Mouse (Mus musculus) intestine, postnatal 0 days (tissue): ENCODE data around the gene Irf2bp1. TPM values are rescaled to one million over a fixed set of nuclear protein-coding genes. Genes with fewer than 3 reads are reported as not detected.

Source experiments
- ATAC-seq: fragments of 200-750 bp; cut with Nextera tagmentation; 2 replicates; pipeline ENCODE4 v1.8.0; 2017; ENCODE audit warnings: mild to moderate bottlenecking, moderate TSS enrichment, moderate library complexity
- H3K27ac ChIP-seq: fragments of 300-500 bp; sonication (generic); 2 replicates; pipeline ENCODE4 v1.5.1; 2014; ENCODE audit warnings: mild to moderate bottlenecking, low read depth, low read length, moderate library complexity
- H3K27me3 ChIP-seq: fragments of 300-500 bp; sonication (generic); replicated peaks from 2 replicates; pipeline ENCODE4 v1.6.1; 2014; ENCODE audit warnings: low read length, mixed read lengths; ENCODE audit not compliant: control insufficient read depth, insufficient read depth
- H3K36me3 ChIP-seq: fragments of 300-500 bp; sonication (generic); 2 replicates; pipeline ENCODE4 v1.6.1; 2014; ENCODE audit warnings: mild to moderate bottlenecking, moderate library complexity; ENCODE audit not compliant: control insufficient read depth, insufficient read depth
- H3K4me1 ChIP-seq: fragments of 300-500 bp; sonication (generic); replicated peaks from 2 replicates; pipeline ENCODE4 v1.6.1; 2014; ENCODE audit warnings: antibody characterized with exemption, low read length, mixed read lengths; ENCODE audit not compliant: control insufficient read depth, insufficient read depth
- H3K4me2 ChIP-seq: fragments of 300-500 bp; sonication (generic); replicated peaks from 2 replicates; pipeline ENCODE4 v1.6.1; 2014; ENCODE audit warnings: low read depth, mild to moderate bottlenecking, moderate library complexity
- H3K4me3 ChIP-seq: fragments of 300-500 bp; sonication (generic); 2 replicates; pipeline ENCODE4 v1.5.1; 2014; ENCODE audit warnings: low read depth, low read length
- H3K9ac ChIP-seq: fragments of 300-500 bp; sonication (generic); 2 replicates; pipeline ENCODE4 v1.6.1; 2014; ENCODE audit warnings: mild to moderate bottlenecking, low read depth, low read length
- H3K9me3 ChIP-seq: fragments of 300-500 bp; sonication (generic); 2 replicates; pipeline ENCODE4 v1.6.1; 2016; ENCODE audit warnings: mixed run types; ENCODE audit not compliant: control insufficient read depth
- CTCF ChIP-seq: sonication (generic); IDR thresholded peaks from 2 replicates; pipeline ENCODE4 v1.5.1; 2016; ENCODE audit warnings: low read depth, mild to moderate bottlenecking, control low read depth, antibody characterized with exemption, moderate library complexity
- WGBS: fragments of 180-500 bp; shearing (Covaris S2); extraction: QIAGEN DNeasy Blood & Tissue Kit; methylation state at CpG from one replicate; pipeline ENCODE4 v1.1.7; 2014; 5-methylcytosine and 5-hydroxymethylcytosine counted together
- polyA plus RNA-seq: library from polyadenylated mRNA; unstranded; fragments of >200 nt; fragmentation: Nextera tagmentation; extraction: Ambion mirVana; gene quantifications from 2 replicates; pipeline ENCODE4 v1.2.1, GENCODE M21; 2015

The Irf2bp1 gene
- polyA plus RNA-seq, 1 experiment from 2014 or later, result 11.4 TPM

- Histone ChIP-seq H3K27ac (no peak overlapping the region), H3K9me3 (no peaks in the 10 kb centered on the region), H3K9ac (no peak overlapping the region), H3K4me3 (no peak overlapping the region), H3K36me3 (peaks cover 37% of the 10 kb centered on the region), H3K4me1 (no peaks in the 10 kb centered on the region), H3K4me2 (no peak overlapping the region), H3K27me3 (no peaks in the 10 kb centered on the region)
- ATAC-seq, result no peak
- TF ChIP-seq CTCF, result no peak
- WGBS, result 77% methylated on average over 9 of the region's 9 CpGs
These were observed 50.9 kb downstream of the Irf2bp1 start for GRCm38 (mm10) chr7:19054777-19055076.

GRCm38 (mm10) chr7:19055108-19055507 lies 51.3 kb downstream of the Irf2bp1 start:
- Histone ChIP-seq H3K9ac (no peak overlapping the region), H3K9me3 (no peaks in the 10 kb centered on the region), H3K4me3 (no peak overlapping the region), H3K27me3 (no peaks in the 10 kb centered on the region), H3K4me1 (no peaks in the 10 kb centered on the region), H3K4me2 (no peak overlapping the region), H3K36me3 (peaks cover 33% of the 10 kb centered on the region), H3K27ac (no peak overlapping the region)
- ATAC-seq, result no peak
- no peak for TF ChIP-seq CTCF
- 92% methylated on average over 8 of the region's 8 CpGs for WGBS

Other genes starting within 250 kb of the Irf2bp1 start
- not detected in 2 replicates for gene Psg19, start 205.5 kb upstream of the Irf2bp1 start, polyA plus RNA-seq
- not detected in 2 replicates for gene Psg17, start 182.4 kb upstream of the Irf2bp1 start, polyA plus RNA-seq
- 0.72 and 1.4 TPM in 2 replicates for gene Mill2, start 164.1 kb upstream of the Irf2bp1 start, polyA plus RNA-seq
- 141 and 155 TPM in 2 replicates for gene Pglyrp1, start 132.7 kb upstream of the Irf2bp1 start, polyA plus RNA-seq
- gene Ccdc61, start 93.6 kb upstream of the Irf2bp1 start, polyA plus RNA-seq, result 13.5 and 15.1 TPM in 2 replicates
- 0.18 and 0.24 TPM in 2 replicates for gene Nova2, start 78.2 kb upstream of the Irf2bp1 start, polyA plus RNA-seq
- gene Nanos2, start 16.6 kb upstream of the Irf2bp1 start, polyA plus RNA-seq, result not detected in 2 replicates
- gene Mypop, start 12.8 kb upstream of the Irf2bp1 start, polyA plus RNA-seq, result 1.1 and 1.2 TPM in 2 replicates
- 11.8 and 12.4 TPM in 2 replicates for gene Foxa3, start 19.5 kb downstream of the Irf2bp1 start, polyA plus RNA-seq
- 8.9 and 9.1 TPM in 2 replicates for gene Sympk, start 20.3 kb downstream of the Irf2bp1 start, polyA plus RNA-seq
- gene Rsph6a, start 50.6 kb downstream of the Irf2bp1 start, polyA plus RNA-seq, result not detected in 2 replicates
- gene Dmwd, start 72.2 kb downstream of the Irf2bp1 start, polyA plus RNA-seq, result 4.7 and 5.4 TPM in 2 replicates
- 50.8 and 60.4 TPM in 2 replicates for gene Dmpk, start 79.8 kb downstream of the Irf2bp1 start, polyA plus RNA-seq
- 4.6 and 5.1 TPM in 2 replicates for gene Six5, start 90.5 kb downstream of the Irf2bp1 start, polyA plus RNA-seq
- 0.38 and 0.39 TPM in 2 replicates for gene Gm4969, start 114.3 kb downstream of the Irf2bp1 start, polyA plus RNA-seq
- gene Fbxo46, start 115.8 kb downstream of the Irf2bp1 start, polyA plus RNA-seq, result 4.8 and 5.1 TPM in 2 replicates
- 7.3 and 8.1 TPM in 2 replicates for gene Qpctl, start 145.2 kb downstream of the Irf2bp1 start, polyA plus RNA-seq
- 66.3 and 69.6 TPM in 2 replicates for gene Snrpd2, start 145.7 kb downstream of the Irf2bp1 start, polyA plus RNA-seq
- 0.48 and 0.67 TPM in 2 replicates for gene Gipr, start 162.1 kb downstream of the Irf2bp1 start, polyA plus RNA-seq
- 5.0 and 5.1 TPM in 2 replicates for gene Eml2, start 172.4 kb downstream of the Irf2bp1 start, polyA plus RNA-seq
- 1.3 and 1.6 TPM in 2 replicates for gene Gpr4, start 208.5 kb downstream of the Irf2bp1 start, polyA plus RNA-seq
- gene Opa3, start 224.3 kb downstream of the Irf2bp1 start, polyA plus RNA-seq, result 26.5 and 27.5 TPM in 2 replicates